Mouse (Mus musculus): ENCODE measurements at regions not wholly inside any gene's neighbourhood (a gene's known extent, or its start where the extent isn't known, plus 50 kb on each side); places are given as distances from the start of the nearest gene placed in this dataset.

GRCm38 (mm10) chr6:41225382-41225781, 76.7 kb upstream of the Try4 start:
- Histone ChIP-seq H3K4me1 (ENCODE audit: control insufficient read depth, insufficient read depth, low read length) (no peaks in the 10 kb centered on the region), H3K9me3 (replicated peaks; ENCODE audit: control insufficient read depth, low read length) (no peaks in the 10 kb centered on the region), H3K27me3 (ENCODE audit: control insufficient read depth, insufficient read depth, low read length) (no peaks in the 10 kb centered on the region), H3K4me3 (ENCODE audit: low read depth, low read length) (no peak overlapping the region), H3K36me3 (ENCODE audit: control insufficient read depth, insufficient read depth, low read length) (no peaks in the 10 kb centered on the region), H3K4me2 (no peak overlapping the region), H3K9ac (ENCODE audit: low read depth, low read length) (no peak overlapping the region), H3K27ac (ENCODE audit: low read depth, low read length) (no peak overlapping the region)
- 58% methylated on average over 1 of the region's 1 CpGs for WGBS (ENCODE audit: insufficient replicate concordance)
- ATAC-seq (replicated peaks; ENCODE audit: insufficient number of reproducible peaks, low FRiP score, low TSS enrichment): no peak

- no peaks in the 10 kb centered on the region for H3K27me3 ChIP-seq (ENCODE audit: control insufficient read depth, insufficient read depth, low read length)
- no peaks in the 10 kb centered on the region for H3K36me3 ChIP-seq (ENCODE audit: control insufficient read depth, insufficient read depth, low read length)
- no peak overlapping the region for H3K4me2 ChIP-seq
- H3K9ac ChIP-seq (ENCODE audit: low read depth, low read length): no peak overlapping the region
- no peaks in the 10 kb centered on the region for H3K4me1 ChIP-seq (ENCODE audit: control insufficient read depth, insufficient read depth, low read length)
- 77% methylated on average over 7 of the region's 7 CpGs for WGBS (ENCODE audit: insufficient replicate concordance)
- no peak overlapping the region for H3K27ac ChIP-seq (ENCODE audit: low read depth, low read length)
- no peak for ATAC-seq (replicated peaks; ENCODE audit: insufficient number of reproducible peaks, low FRiP score, low TSS enrichment)
- no peaks in the 10 kb centered on the region for H3K9me3 ChIP-seq (replicated peaks; ENCODE audit: control insufficient read depth, low read length)
- no peak overlapping the region for H3K4me3 ChIP-seq (ENCODE audit: low read depth, low read length)
Measured at GRCm38 (mm10) chr6:41218415-41218814, 83.7 kb upstream of the Try4 start.

DNA sequence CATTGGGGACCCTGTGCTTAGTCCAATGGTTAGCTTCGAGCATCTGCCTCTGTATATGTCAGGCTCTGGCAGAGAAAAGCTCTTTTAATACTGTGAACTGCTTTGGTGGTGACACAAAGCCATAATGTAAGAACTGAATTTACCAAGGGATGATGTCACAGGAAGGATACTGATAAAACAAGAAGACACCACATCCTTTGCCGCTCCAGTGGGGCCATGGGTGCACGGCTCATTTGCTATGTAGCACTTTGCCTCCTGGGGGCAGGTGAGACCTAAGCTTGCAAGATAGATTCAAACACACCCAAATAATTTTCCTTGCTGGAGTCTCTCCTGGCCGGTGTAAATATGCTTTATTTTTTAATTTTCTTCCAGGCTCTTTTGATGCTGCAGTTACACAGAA, 86.2 kb upstream of the Try4 start:
- Histone ChIP-seq H3K36me3 (ENCODE audit: control insufficient read depth, insufficient read depth, low read length) (no peaks in the 10 kb centered on the region), H3K27ac (ENCODE audit: low read depth, low read length) (no peak overlapping the region), H3K9ac (ENCODE audit: low read depth, low read length) (no peak overlapping the region), H3K27me3 (ENCODE audit: control insufficient read depth, insufficient read depth, low read length) (no peaks in the 10 kb centered on the region), H3K9me3 (replicated peaks; ENCODE audit: control insufficient read depth, low read length) (no peaks in the 10 kb centered on the region), H3K4me2 (no peak overlapping the region), H3K4me3 (ENCODE audit: low read depth, low read length) (no peak overlapping the region), H3K4me1 (ENCODE audit: control insufficient read depth, insufficient read depth, low read length) (no peaks in the 10 kb centered on the region)
- no peak for ATAC-seq (replicated peaks; ENCODE audit: insufficient number of reproducible peaks, low FRiP score, low TSS enrichment)
- WGBS (ENCODE audit: insufficient replicate concordance): 78% methylated on average over 4 of the region's 4 CpGs

GRCm38 (mm10) chr6:41205864-41206263, 96.2 kb upstream of the Try4 start:
- Histone ChIP-seq H3K9ac (ENCODE audit: low read depth, low read length) (no peak overlapping the region), H3K27me3 (ENCODE audit: control insufficient read depth, insufficient read depth, low read length) (no peaks in the 10 kb centered on the region), H3K4me3 (ENCODE audit: low read depth, low read length) (no peak overlapping the region), H3K36me3 (ENCODE audit: control insufficient read depth, insufficient read depth, low read length) (no peaks in the 10 kb centered on the region), H3K4me1 (ENCODE audit: control insufficient read depth, insufficient read depth, low read length) (no peaks in the 10 kb centered on the region), H3K27ac (ENCODE audit: low read depth, low read length) (no peak overlapping the region), H3K4me2 (no peak overlapping the region), H3K9me3 (replicated peaks; ENCODE audit: control insufficient read depth, low read length) (peaks cover 4% of the 10 kb centered on the region; the same call in 1 of the 2 replicates)
- 60% methylated on average over 4 of the region's 4 CpGs for whole genome bisulfite sequencing (ENCODE audit: insufficient replicate concordance)
- no peak for ATAC-seq (replicated peaks; ENCODE audit: insufficient number of reproducible peaks, low FRiP score, low TSS enrichment)

- ATAC-seq (replicated peaks; ENCODE audit: insufficient number of reproducible peaks, low FRiP score, low TSS enrichment): no peak
- no peak overlapping the region for H3K27ac ChIP-seq (ENCODE audit: low read depth, low read length)
- no peaks in the 10 kb centered on the region for H3K27me3 ChIP-seq (ENCODE audit: control insufficient read depth, insufficient read depth, low read length)
- 78% methylated on average over 1 of the region's 1 CpGs for WGBS (ENCODE audit: insufficient replicate concordance)
- no peaks in the 10 kb centered on the region for H3K36me3 ChIP-seq (ENCODE audit: control insufficient read depth, insufficient read depth, low read length)
- peaks cover 4% of the 10 kb centered on the region; the same call in 1 of the 2 replicates for H3K9me3 ChIP-seq (replicated peaks; ENCODE audit: control insufficient read depth, low read length)
- no peak overlapping the region for H3K9ac ChIP-seq (ENCODE audit: low read depth, low read length)
- H3K4me2 ChIP-seq: no peak overlapping the region
- no peaks in the 10 kb centered on the region for H3K4me1 ChIP-seq (ENCODE audit: control insufficient read depth, insufficient read depth, low read length)
- no peak overlapping the region for H3K4me3 ChIP-seq (ENCODE audit: low read depth, low read length)
Measured at GRCm38 (mm10) chr6:41202882-41203281, 99.2 kb upstream of the Try4 start.

DNA sequence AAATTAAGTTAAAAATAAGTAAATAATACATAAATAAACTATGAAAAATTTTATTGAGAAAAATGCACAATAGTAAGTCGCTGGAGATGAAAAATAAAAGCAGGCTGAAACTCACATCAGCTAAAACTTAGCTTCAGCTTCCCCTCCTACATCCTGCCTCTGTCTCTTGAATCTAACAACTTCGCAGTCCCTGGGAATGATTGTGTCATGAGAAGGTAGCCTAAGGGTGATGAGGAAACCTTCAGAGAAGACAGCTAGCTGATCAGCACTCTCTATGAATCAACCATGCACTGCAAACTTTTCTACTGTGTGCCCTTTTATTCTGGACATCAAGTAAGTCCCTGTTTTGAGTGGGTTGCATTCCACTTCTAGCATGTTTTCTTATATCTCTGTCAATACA, 99.8 kb upstream of the Try4 start:
- no peaks in the 10 kb centered on the region for H3K4me1 ChIP-seq (ENCODE audit: control insufficient read depth, insufficient read depth, low read length)
- H3K36me3 ChIP-seq (ENCODE audit: control insufficient read depth, insufficient read depth, low read length): no peaks in the 10 kb centered on the region
- H3K4me3 ChIP-seq (ENCODE audit: low read depth, low read length): no peak overlapping the region
- peaks cover 4% of the 10 kb centered on the region; the same call in 1 of the 2 replicates for H3K9me3 ChIP-seq (replicated peaks; ENCODE audit: control insufficient read depth, low read length)
- 72% methylated on average over 2 of the region's 2 CpGs for WGBS (ENCODE audit: insufficient replicate concordance)
- no peak overlapping the region for H3K9ac ChIP-seq (ENCODE audit: low read depth, low read length)
- H3K27ac ChIP-seq (ENCODE audit: low read depth, low read length): no peak overlapping the region
- no peak for ATAC-seq (replicated peaks; ENCODE audit: insufficient number of reproducible peaks, low FRiP score, low TSS enrichment)
- H3K4me2 ChIP-seq: no peak overlapping the region
- no peaks in the 10 kb centered on the region for H3K27me3 ChIP-seq (ENCODE audit: control insufficient read depth, insufficient read depth, low read length)

GRCm38 (mm10) chr6:41194464-41194863, 107.6 kb upstream of the Try4 start:
- Histone ChIP-seq H3K9ac (ENCODE audit: low read depth, low read length) (no peak overlapping the region), H3K27ac (ENCODE audit: low read depth, low read length) (no peak overlapping the region), H3K4me3 (ENCODE audit: low read depth, low read length) (no peak overlapping the region), H3K4me1 (ENCODE audit: control insufficient read depth, insufficient read depth, low read length) (no peaks in the 10 kb centered on the region), H3K27me3 (ENCODE audit: control insufficient read depth, insufficient read depth, low read length) (no peaks in the 10 kb centered on the region), H3K36me3 (ENCODE audit: control insufficient read depth, insufficient read depth, low read length) (no peaks in the 10 kb centered on the region), H3K9me3 (replicated peaks; ENCODE audit: control insufficient read depth, low read length) (no peaks in the 10 kb centered on the region), H3K4me2 (no peak overlapping the region)
- ATAC-seq (replicated peaks; ENCODE audit: insufficient number of reproducible peaks, low FRiP score, low TSS enrichment): no peak
- 36% methylated on average over 1 of the region's 1 CpGs for WGBS (ENCODE audit: insufficient replicate concordance)

- 57% methylated on average over 1 of the region's 1 CpGs for WGBS (ENCODE audit: insufficient replicate concordance)
- no peak for ATAC-seq (replicated peaks; ENCODE audit: insufficient number of reproducible peaks, low FRiP score, low TSS enrichment)
Measured at GRCm38 (mm10) chr6:41191734-41192326, 110.2 kb upstream of the Try4 start.

GRCm38 (mm10) chr6:41188910-41189309, 113.2 kb upstream of the Try4 start:
- H3K27me3 ChIP-seq (ENCODE audit: control insufficient read depth, insufficient read depth, low read length): no peaks in the 10 kb centered on the region
- no peaks in the 10 kb centered on the region for H3K9me3 ChIP-seq (replicated peaks; ENCODE audit: control insufficient read depth, low read length)
- no peak overlapping the region for H3K9ac ChIP-seq (ENCODE audit: low read depth, low read length)
- no peak overlapping the region for H3K4me3 ChIP-seq (ENCODE audit: low read depth, low read length)
- H3K4me1 ChIP-seq (ENCODE audit: control insufficient read depth, insufficient read depth, low read length): no peaks in the 10 kb centered on the region
- ATAC-seq (replicated peaks; ENCODE audit: insufficient number of reproducible peaks, low FRiP score, low TSS enrichment): no peak
- WGBS (ENCODE audit: insufficient replicate concordance): 64% methylated on average over 2 of the region's 2 CpGs
- H3K36me3 ChIP-seq (ENCODE audit: control insufficient read depth, insufficient read depth, low read length): no peaks in the 10 kb centered on the region
- H3K4me2 ChIP-seq: no peak overlapping the region
- no peak overlapping the region for H3K27ac ChIP-seq (ENCODE audit: low read depth, low read length)

More at GRCm38 (mm10) chr6:41191734-41192326, 110.2 kb upstream of the Try4 start:
- Histone ChIP-seq H3K4me3 (ENCODE audit: low read depth, low read length) (no peak overlapping the region), H3K27ac (ENCODE audit: low read depth, low read length) (no peak overlapping the region), H3K9ac (ENCODE audit: low read depth, low read length) (no peak overlapping the region), H3K4me1 (ENCODE audit: control insufficient read depth, insufficient read depth, low read length) (no peaks in the 10 kb centered on the region), H3K36me3 (ENCODE audit: control insufficient read depth, insufficient read depth, low read length) (no peaks in the 10 kb centered on the region), H3K9me3 (replicated peaks; ENCODE audit: control insufficient read depth, low read length) (no peaks in the 10 kb centered on the region), H3K27me3 (ENCODE audit: control insufficient read depth, insufficient read depth, low read length) (no peaks in the 10 kb centered on the region), H3K4me2 (no peak overlapping the region)

Measured in heart, embryonic 11.5 days (tissue).